Mouse (Mus musculus) myocyte (in vitro differentiated cells): ENCODE results near the gene Dusp6. TPM values are rescaled to one million over a fixed set of nuclear protein-coding genes. Genes with fewer than 3 reads are reported as not detected.

Experiments used
- H3K27me3 ChIP-seq: one replicate; pipeline ENCODE4 v1.6.1; 2011; ENCODE audit not compliant: control insufficient read depth, insufficient read depth, insufficient read length
- H3K36me3 ChIP-seq: one replicate; pipeline ENCODE4 v1.6.1; 2011; ENCODE audit not compliant: control insufficient read depth, insufficient read depth
- H3K4me2 ChIP-seq: one replicate; pipeline ENCODE4 v1.6.1; 2011; ENCODE audit warnings: low read depth, control low read depth
- H3K4me3 ChIP-seq: one replicate; pipeline ENCODE4 v1.5.1; 2011; ENCODE audit warnings: mild to moderate bottlenecking, control low read depth, moderate library complexity
- H3K79me2 ChIP-seq: one replicate; pipeline ENCODE4 v1.6.1; 2011; ENCODE audit not compliant: control insufficient read depth, insufficient read depth
- H3ac ChIP-seq: one replicate; pipeline ENCODE4 v1.6.1; 2011; ENCODE audit not compliant: control insufficient read depth, insufficient read length
- CEBPB ChIP-seq: IDR thresholded peaks from 2 replicates; pipeline ENCODE4 v1.6.1; 2011; ENCODE audit warnings: mild to moderate bottlenecking, moderate library complexity; ENCODE audit not compliant: poor library complexity, insufficient read depth, severe bottlenecking
- E2F4 ChIP-seq: IDR thresholded peaks from one replicate; pipeline ENCODE4 v1.6.1; 2011; ENCODE audit warnings: mild to moderate bottlenecking, control low read depth, moderate library complexity; ENCODE audit not compliant: insufficient read depth
- MAX ChIP-seq: IDR thresholded peaks from one replicate; pipeline ENCODE4 v1.6.1; 2011; ENCODE audit warnings: low read depth, mild to moderate bottlenecking, control low read depth
- MYOD1 ChIP-seq, 3 experiments: IDR thresholded peaks; one replicate each; pipeline ENCODE4 v1.6.1; 2011; ENCODE audit warnings: control low read depth in 2 of 3, low read depth in 2 of 3, mild to moderate bottlenecking in 2 of 3, moderate library complexity in 1 of 3; ENCODE audit not compliant: insufficient read length in 2 of 3, control insufficient read depth in 1 of 3
- MYOG ChIP-seq, 3 experiments: IDR thresholded peaks; one replicate each; pipeline ENCODE4 v1.6.1; 2011; ENCODE audit warnings: control low read depth in 2 of 3, low read depth in 2 of 3, mild to moderate bottlenecking in 2 of 3; ENCODE audit not compliant: insufficient read length in 2 of 3, control insufficient read depth in 1 of 3, insufficient read depth in 1 of 3
- POLR2A ChIP-seq: IDR thresholded peaks from one replicate; pipeline ENCODE4 v1.6.1; 2011; ENCODE audit warnings: low read depth, mild to moderate bottlenecking, control low read depth, moderate library complexity; ENCODE audit not compliant: insufficient read length
- POLR2AphosphoS2 ChIP-seq: IDR thresholded peaks from one replicate; pipeline ENCODE4 v1.6.1; 2011; ENCODE audit warnings: low read depth, control low read depth; ENCODE audit not compliant: insufficient read length
- REST ChIP-seq: IDR thresholded peaks from one replicate; pipeline ENCODE4 v1.6.1; 2011; ENCODE audit warnings: mild to moderate bottlenecking, control low read depth, moderate library complexity; ENCODE audit not compliant: insufficient read depth, insufficient read length
- SRF ChIP-seq: IDR thresholded peaks from one replicate; pipeline ENCODE4 v1.6.1; 2011; ENCODE audit warnings: low read depth; ENCODE audit not compliant: control insufficient read depth, insufficient read length
- TCF12 ChIP-seq: IDR thresholded peaks from one replicate; pipeline ENCODE4 v1.6.1; 2011; ENCODE audit warnings: mild to moderate bottlenecking, control low read depth; ENCODE audit not compliant: poor library complexity, insufficient read depth, severe bottlenecking
- TCF3 ChIP-seq: IDR thresholded peaks from one replicate; pipeline ENCODE4 v1.6.1; 2011; ENCODE audit warnings: low read depth, control low read depth; ENCODE audit not compliant: insufficient read length
- USF1 ChIP-seq: IDR thresholded peaks from one replicate; pipeline ENCODE4 v1.6.1; 2011; ENCODE audit warnings: low read depth, mild to moderate bottlenecking, control low read depth, moderate library complexity
- polyA plus RNA-seq: library from polyadenylated mRNA; unstranded; fragments of >200 nt; fragmentation: generic; extraction: Trizol; gene quantifications from one replicate; pipeline ENCODE4 v1.2.1, GENCODE M21; 2012; ENCODE audit warnings: missing spikeins

Dusp6 gene
- polyA plus RNA-seq, 1 experiment: 21.6 TPM

GRCm38 (mm10) chr10:99273006-99273405 is 10.0 kb downstream of the Dusp6 start:
- H3K27me3 ChIP-seq: no peaks in the 10 kb centered on the region
- H3K4me2 ChIP-seq: no peak overlapping the region
- no peak for TF ChIP-seq POLR2A
- no peak for TF ChIP-seq E2F4
- no peak for TF ChIP-seq MYOG (IDR thresholded peaks at IDR 0.05; ENCODE audit: control insufficient read depth in 1 of 3, insufficient read depth in 1 of 3, insufficient read length in 2 of 3, low read depth in 2 of 3)

GRCm38 (mm10) chr10:99274640-99275039 is 11.6 kb downstream of the Dusp6 start:
- H3K4me2 ChIP-seq: no peak overlapping the region
- no peaks in the 10 kb centered on the region for H3K79me2 ChIP-seq
- no peaks in the 10 kb centered on the region for H3K36me3 ChIP-seq
- H3K4me3 ChIP-seq: no peak overlapping the region
- no peak overlapping the region for H3ac ChIP-seq
- no peaks in the 10 kb centered on the region for H3K27me3 ChIP-seq
- TF ChIP-seq TCF3: no peak
- no peak for TF ChIP-seq MAX
- TF ChIP-seq MYOD1 (IDR thresholded peaks at IDR 0.05; ENCODE audit: control insufficient read depth in 1 of 3, insufficient read length in 2 of 3, low read depth in 2 of 3): no peak
- no peak for TF ChIP-seq CEBPB
- TF ChIP-seq USF1: no peak
- TF ChIP-seq POLR2AphosphoS2: no peak
- no peak for TF ChIP-seq MYOG (IDR thresholded peaks at IDR 0.05; ENCODE audit: control insufficient read depth in 1 of 3, insufficient read depth in 1 of 3, insufficient read length in 2 of 3, low read depth in 2 of 3)
- TF ChIP-seq E2F4: no peak
- TF ChIP-seq SRF: no peak

More at GRCm38 (mm10) chr10:99273006-99273405, 10.0 kb downstream of the Dusp6 start:
- Histone ChIP-seq H3K79me2 (no peaks in the 10 kb centered on the region), H3ac (no peak overlapping the region), H3K36me3 (no peaks in the 10 kb centered on the region), H3K4me3 (no peak overlapping the region)

GRCm38 (mm10) chr10:99279067-99279880 is 16.2 kb downstream of the Dusp6 start:
- Histone ChIP-seq H3K4me2 (no peak overlapping the region), H3ac (no peak overlapping the region), H3K79me2 (no peaks in the 10 kb centered on the region), H3K36me3 (no peaks in the 10 kb centered on the region), H3K27me3 (no peaks in the 10 kb centered on the region), H3K4me3 (no peak overlapping the region)
- TF ChIP-seq REST: no peak
- TF ChIP-seq MAX: no peak
- TF ChIP-seq CEBPB: no peak
- no peak for TF ChIP-seq MYOG (IDR thresholded peaks at IDR 0.05; ENCODE audit: control insufficient read depth in 1 of 3, insufficient read depth in 1 of 3, insufficient read length in 2 of 3, low read depth in 2 of 3)
- no peak for TF ChIP-seq TCF12
- no peak for TF ChIP-seq TCF3
- no peak for TF ChIP-seq POLR2AphosphoS2
- no peak for TF ChIP-seq E2F4
- TF ChIP-seq POLR2A: no peak
- TF ChIP-seq MYOD1 (IDR thresholded peaks at IDR 0.05; ENCODE audit: control insufficient read depth in 1 of 3, insufficient read length in 2 of 3, low read depth in 2 of 3): no peak
- no peak for TF ChIP-seq SRF
- no peak for TF ChIP-seq USF1

GRCm38 (mm10) chr10:99283981-99284385 is 21.0 kb downstream of the Dusp6 start:
- Histone ChIP-seq H3K4me3 (no peak overlapping the region), H3K4me2 (no peak overlapping the region), H3ac (no peak overlapping the region)

GRCm38 (mm10) chr10:99284918-99285317 is 21.9 kb downstream of the Dusp6 start:
- Histone ChIP-seq H3K27me3 (no peaks in the 10 kb centered on the region), H3K4me3 (no peak overlapping the region), H3K4me2 (no peak overlapping the region), H3ac (no peak overlapping the region), H3K79me2 (no peaks in the 10 kb centered on the region), H3K36me3 (no peaks in the 10 kb centered on the region)
- TF ChIP-seq POLR2AphosphoS2 (no peak), USF1 (no peak), TCF3 (no peak), E2F4 (no peak), CEBPB (no peak)

More at GRCm38 (mm10) chr10:99283981-99284385, 21.0 kb downstream of the Dusp6 start:
- no peaks in the 10 kb centered on the region for H3K27me3 ChIP-seq
- H3K79me2 ChIP-seq: no peaks in the 10 kb centered on the region
- H3K36me3 ChIP-seq: no peaks in the 10 kb centered on the region
- no peak for TF ChIP-seq SRF
- no peak for TF ChIP-seq POLR2AphosphoS2
- no peak for TF ChIP-seq TCF12
- TF ChIP-seq TCF3: no peak
- no peak for TF ChIP-seq POLR2A
- no peak for TF ChIP-seq MYOG (IDR thresholded peaks at IDR 0.05; ENCODE audit: control insufficient read depth in 1 of 3, insufficient read depth in 1 of 3, insufficient read length in 2 of 3, low read depth in 2 of 3)
- no peak for TF ChIP-seq USF1
- no peak for TF ChIP-seq REST
- TF ChIP-seq E2F4: no peak
- no peak for TF ChIP-seq MAX
- no peak for TF ChIP-seq CEBPB
- no peak for TF ChIP-seq MYOD1 (IDR thresholded peaks at IDR 0.05; ENCODE audit: control insufficient read depth in 1 of 3, insufficient read length in 2 of 3, low read depth in 2 of 3)
